Mouse (Mus musculus): ENCODE data around the gene Rragb.

DNA sequence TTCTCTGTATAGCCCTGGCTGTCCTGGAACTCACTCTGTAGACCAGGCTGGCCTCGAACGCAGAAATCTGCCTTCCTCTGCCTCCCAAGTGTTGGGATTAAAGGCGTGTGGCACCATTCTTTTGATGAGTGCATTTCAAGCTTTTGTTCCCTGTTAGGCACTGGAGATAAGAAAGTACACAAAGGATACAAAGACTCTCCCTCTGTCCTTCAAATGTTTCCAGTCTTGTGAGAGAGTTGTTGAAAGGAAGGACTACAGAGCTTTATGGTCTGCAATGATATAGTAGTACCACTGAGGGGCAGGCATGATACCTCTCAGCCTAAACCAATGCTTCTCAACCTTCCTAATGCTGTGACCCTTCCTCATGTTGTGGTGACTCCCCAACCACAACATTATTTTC, 2.9 kb downstream of the Rragb start:
- TF ChIP-seq CTCF (conservative IDR thresholded peaks at IDR 0.05; ENCODE audit: low read length), result no peak
- no peak for TF ChIP-seq NANOG (IDR thresholded peaks at IDR 0.05; ENCODE audit: borderline replicate concordance, low read length)
